Mouse (Mus musculus): ENCODE measurements around the gene Dtymk. TPM values are rescaled to one million over a fixed set of nuclear protein-coding genes. Genes with fewer than 3 reads are reported as not detected.

Gene Dtymk
- polyA plus RNA-seq (2015; fragmentation: Illumina TruSeq; extraction: RNeasy Lipid Tissue Mini Kit (QIAGEN cat#74804); ENCODE audit: low read depth, low replicate concordance): 63.4 TPM

GRCm38 (mm10) chr1:93801741-93802238 lies at the start of gene Dtymk:
Gene Dtymk (minus strand): TSS chr1:93801934.

DNA sequence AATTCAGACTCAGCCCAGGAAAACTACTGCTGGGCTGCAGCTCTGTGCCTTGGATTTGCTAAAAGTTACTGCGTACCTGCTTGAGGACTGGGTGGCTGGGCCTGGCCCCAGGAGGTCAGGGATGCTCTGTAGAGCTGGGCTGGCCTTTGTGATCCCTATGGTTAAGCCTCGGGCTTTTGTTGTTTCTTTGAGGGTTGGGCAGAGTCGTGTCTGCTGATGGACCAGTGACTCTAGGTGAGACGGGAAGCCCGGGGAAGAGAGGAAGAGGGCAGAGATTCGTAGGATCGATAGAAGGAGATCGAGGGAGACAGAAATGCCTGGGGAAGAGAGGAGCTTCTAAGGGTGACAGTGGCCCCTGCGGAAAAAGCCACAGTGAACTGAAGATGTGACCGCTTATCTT lies 22.9 kb upstream of the Dtymk start, which contains the start of gene D2hgdh:
D2hgdh (plus strand) TSS at position 301 of the 400 bp plus-strand sequence.

DNA sequence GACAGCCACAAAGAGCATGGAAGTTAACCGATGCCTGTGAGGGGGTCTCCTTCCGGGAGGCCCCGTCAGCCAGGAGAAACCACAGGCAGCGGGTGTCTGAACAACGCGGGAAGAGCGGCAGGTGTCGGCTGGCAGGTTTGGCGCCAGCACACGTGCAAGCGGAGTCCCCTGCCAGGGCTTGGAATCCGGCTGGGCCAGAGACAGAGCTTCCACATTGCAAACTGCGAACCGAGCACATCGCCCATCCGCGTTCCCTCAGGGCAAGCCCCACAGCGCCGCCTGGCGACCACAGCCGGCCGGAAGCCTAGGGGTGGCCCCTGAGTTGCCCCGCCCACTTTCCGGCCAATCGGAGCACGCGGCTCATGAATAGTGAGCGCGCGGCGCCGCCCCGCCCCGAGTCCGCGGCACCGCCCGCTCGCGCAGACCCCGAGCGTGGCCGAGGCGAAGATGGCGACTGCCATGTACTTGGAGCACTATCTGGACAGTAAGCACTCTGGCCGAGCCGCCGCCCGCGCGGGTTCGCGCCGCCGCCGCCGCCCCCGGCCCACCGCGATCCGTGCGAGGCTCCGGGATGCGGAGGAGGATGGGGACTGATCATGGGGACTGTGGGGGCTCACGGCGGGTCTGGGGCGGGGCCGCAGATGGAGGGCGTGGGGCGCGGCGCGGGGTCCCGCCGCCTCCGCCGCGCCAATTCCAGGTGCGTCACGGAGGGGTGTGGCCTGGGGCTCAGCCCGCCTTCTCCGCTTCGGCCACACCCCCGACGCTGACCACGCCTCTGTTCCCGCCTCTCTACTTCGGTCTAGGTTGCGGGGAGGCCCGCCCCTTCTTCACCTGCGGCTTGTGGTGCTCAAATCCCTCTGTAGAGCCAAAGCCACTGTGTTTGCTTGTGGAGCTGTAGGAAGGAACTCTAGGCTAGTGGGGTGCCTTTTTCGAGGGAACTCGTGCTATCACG lies 2.1 kb upstream of the Dtymk start, which contains the start of gene Ing5:
Ing5 (plus strand) TSS at position 410 of the 952 bp plus-strand sequence.

GRCm38 (mm10) chr1:93754573-93755290 lies 47.0 kb downstream of the Dtymk start, which contains the start of gene Thap4:
Gene Thap4 (minus strand): TSS chr1:93754864.

GRCm38 (mm10) chr1:93751290-93751689 lies 50.4 kb downstream of the Dtymk start, which contains the start of gene Atg4b:
Gene Atg4b (plus strand): TSS chr1:93751500.

Other genes starting within 250 kb of the Dtymk start
- gene Stk25, start 143.3 kb downstream of the Dtymk start, polyA plus RNA-seq (2015; fragmentation: Illumina TruSeq; extraction: RNeasy Lipid Tissue Mini Kit (QIAGEN cat#74804); ENCODE audit: low read depth, low replicate concordance): 382 TPM
- 74.7 TPM for gene Bok, start 116.3 kb downstream of the Dtymk start, polyA plus RNA-seq (2015; fragmentation: Illumina TruSeq; extraction: RNeasy Lipid Tissue Mini Kit (QIAGEN cat#74804); ENCODE audit: low read depth, low replicate concordance)
- gene Atg4b, start 50.4 kb downstream of the Dtymk start, polyA plus RNA-seq (2015; fragmentation: Illumina TruSeq; extraction: RNeasy Lipid Tissue Mini Kit (QIAGEN cat#74804); ENCODE audit: low read depth, low replicate concordance): 69.7 TPM
- gene Thap4, start 47.1 kb downstream of the Dtymk start, polyA plus RNA-seq (2015; fragmentation: Illumina TruSeq; extraction: RNeasy Lipid Tissue Mini Kit (QIAGEN cat#74804); ENCODE audit: low read depth, low replicate concordance): 41.9 TPM
- gene Ing5, start 2.0 kb upstream of the Dtymk start, polyA plus RNA-seq (2015; fragmentation: Illumina TruSeq; extraction: RNeasy Lipid Tissue Mini Kit (QIAGEN cat#74804); ENCODE audit: low read depth, low replicate concordance): 8.7 TPM
- 12.0 TPM for gene D2hgdh, start 23.0 kb upstream of the Dtymk start, polyA plus RNA-seq (2015; fragmentation: Illumina TruSeq; extraction: RNeasy Lipid Tissue Mini Kit (QIAGEN cat#74804); ENCODE audit: low read depth, low replicate concordance)
- not detected for gene Gal3st2, start 59.4 kb upstream of the Dtymk start, polyA plus RNA-seq (2015; fragmentation: Illumina TruSeq; extraction: RNeasy Lipid Tissue Mini Kit (QIAGEN cat#74804); ENCODE audit: low read depth, low replicate concordance)
- not detected for gene Gal3st2b, start 116.4 kb upstream of the Dtymk start, polyA plus RNA-seq (2015; fragmentation: Illumina TruSeq; extraction: RNeasy Lipid Tissue Mini Kit (QIAGEN cat#74804); ENCODE audit: low read depth, low replicate concordance)
- gene Gal3st2c, start 188.6 kb upstream of the Dtymk start, polyA plus RNA-seq (2015; fragmentation: Illumina TruSeq; extraction: RNeasy Lipid Tissue Mini Kit (QIAGEN cat#74804); ENCODE audit: low read depth, low replicate concordance): not detected
- gene Neu4, start 218.5 kb upstream of the Dtymk start, polyA plus RNA-seq (2015; fragmentation: Illumina TruSeq; extraction: RNeasy Lipid Tissue Mini Kit (QIAGEN cat#74804); ENCODE audit: low read depth, low replicate concordance): 5.9 TPM

Measured in brain, adult 10 weeks (tissue).